In genomic region chr15:13008803-13009202, GRCm38 (mm10) we compare ENCODE assay signal across 19 mouse cellular contexts.
DNase-seq lines count a peak whose midpoint lies in the region; ATAC-seq and TF ChIP-seq lines count a peak whose summit lies in the region.
"Had no signal": no experiment of that assay in that cellular context is flagged by ENCODE, and none has a peak within 500 bp of the region (broad histone marks: within the 10 kb centered on the region; RNA-seq: fewer than 3 reads in every experiment).

No protein-coding gene starts in this region.

- no peaks in the 10 kb centered on the region for H3K9me3 ChIP-seq in forebrain, embryonic 14.5 days (replicated peaks; ENCODE audit: control insufficient read depth, low read length)
- no peaks in the 10 kb centered on the region for H3K9me3 ChIP-seq in forebrain, embryonic 15.5 days
- no peaks in the 10 kb centered on the region for H3K9me3 ChIP-seq in midbrain, embryonic 11.5 days (ENCODE audit: control insufficient read depth, low read length)
- H3K9me3 ChIP-seq in midbrain, embryonic 14.5 days (ENCODE audit: control insufficient read depth, low read length): no peaks in the 10 kb centered on the region
- H3K9me3 ChIP-seq in neural tube, embryonic 13.5 days: no peaks in the 10 kb centered on the region
- H3K9me3 ChIP-seq: embryonic facial prominence, embryonic 10.5 days; embryonic facial prominence, embryonic 12.5 days had no signal

- 22% methylated on average over 4 of the region's 4 CpGs for WGBS in forebrain, embryonic 14.5 days
- 22% methylated on average over 4 of the region's 4 CpGs for WGBS in forebrain, embryonic 15.5 days
- 65% methylated on average over 4 of the region's 4 CpGs for WGBS in midbrain, embryonic 11.5 days
- 56% methylated on average over 4 of the region's 4 CpGs for WGBS in midbrain, embryonic 14.5 days
- WGBS in neural tube, embryonic 13.5 days: 49% methylated on average over 4 of the region's 4 CpGs

- no peak overlapping the region for H3K4me3 ChIP-seq in forebrain, embryonic 14.5 days (ENCODE audit: low read depth, low read length)
- H3K4me3 ChIP-seq in forebrain, embryonic 15.5 days: no peak overlapping the region
- no peak overlapping the region for H3K4me3 ChIP-seq in midbrain, embryonic 11.5 days (ENCODE audit: low read depth, low read length)
- H3K4me3 ChIP-seq in midbrain, embryonic 14.5 days (replicated peaks; ENCODE audit: low read depth, low read length): no peak overlapping the region
- H3K4me3 ChIP-seq in neural tube, embryonic 13.5 days: no peak overlapping the region
- H3K4me3 ChIP-seq: embryonic facial prominence, embryonic 10.5 days; embryonic facial prominence, embryonic 12.5 days had no signal

- no peaks in the 10 kb centered on the region for H3K27me3 ChIP-seq in forebrain, embryonic 14.5 days (replicated peaks; ENCODE audit: control insufficient read depth, insufficient read depth, low read length)
- no peaks in the 10 kb centered on the region for H3K27me3 ChIP-seq in forebrain, embryonic 15.5 days
- H3K27me3 ChIP-seq in midbrain, embryonic 11.5 days (ENCODE audit: control insufficient read depth, insufficient read depth, low read length): no peaks in the 10 kb centered on the region
- no peaks in the 10 kb centered on the region for H3K27me3 ChIP-seq in midbrain, embryonic 14.5 days (ENCODE audit: control insufficient read depth, insufficient read depth, low read length)
- no peaks in the 10 kb centered on the region for H3K27me3 ChIP-seq in neural tube, embryonic 13.5 days
- H3K27me3 ChIP-seq: embryonic facial prominence, embryonic 12.5 days had no signal

- no peak overlapping the region for H3K27ac ChIP-seq in forebrain, embryonic 14.5 days (ENCODE audit: low read depth, low read length)
- H3K27ac ChIP-seq in forebrain, embryonic 15.5 days (replicated peaks): no peak overlapping the region
- H3K27ac ChIP-seq in midbrain, embryonic 11.5 days (ENCODE audit: low read depth, low read length): no peak overlapping the region
- no peak overlapping the region for H3K27ac ChIP-seq in midbrain, embryonic 14.5 days (replicated peaks; ENCODE audit: low read depth, low read length)
- H3K27ac ChIP-seq in neural tube, embryonic 13.5 days (replicated peaks): no peak overlapping the region
- H3K27ac ChIP-seq: embryonic facial prominence, embryonic 10.5 days; embryonic facial prominence, embryonic 12.5 days had no signal

- TF ChIP-seq POLR2A in brain, embryonic 14.5 days (IDR thresholded peaks at IDR 0.05; ENCODE audit: borderline replicate concordance, extremely low read depth, insufficient read depth, insufficient read length, poor library complexity, severe bottlenecking): no peak

- H3K36me3 ChIP-seq in forebrain, embryonic 14.5 days (ENCODE audit: control insufficient read depth, insufficient read depth, low read length): no peaks in the 10 kb centered on the region
- no peaks in the 10 kb centered on the region for H3K36me3 ChIP-seq in forebrain, embryonic 15.5 days
- H3K36me3 ChIP-seq in midbrain, embryonic 11.5 days (ENCODE audit: control insufficient read depth, insufficient read depth, low read length): no peaks in the 10 kb centered on the region
- no peaks in the 10 kb centered on the region for H3K36me3 ChIP-seq in midbrain, embryonic 14.5 days (ENCODE audit: control insufficient read depth, insufficient read depth, low read length)
- no peaks in the 10 kb centered on the region for H3K36me3 ChIP-seq in neural tube, embryonic 13.5 days
- H3K36me3 ChIP-seq: embryonic facial prominence, embryonic 10.5 days; embryonic facial prominence, embryonic 12.5 days had no signal

- no peak overlapping the region for H3K4me2 ChIP-seq in forebrain, embryonic 14.5 days (ENCODE audit: low read length)
- H3K4me2 ChIP-seq in forebrain, embryonic 15.5 days (replicated peaks): no peak overlapping the region
- no peak overlapping the region for H3K4me2 ChIP-seq in midbrain, embryonic 11.5 days
- no peak overlapping the region for H3K4me2 ChIP-seq in midbrain, embryonic 14.5 days (ENCODE audit: low read length)
- no peak overlapping the region for H3K4me2 ChIP-seq in neural tube, embryonic 13.5 days
- H3K4me2 ChIP-seq: embryonic facial prominence, embryonic 12.5 days had no signal

- no peak for TF ChIP-seq CTCF in brain, embryonic 14.5 days (IDR thresholded peaks at IDR 0.05; ENCODE audit: borderline replicate concordance, extremely low read depth, insufficient read depth, insufficient read length)

- DNase-seq in forebrain, embryonic 14.5 days (ENCODE audit: low spot score): no peak
- DNase-seq in midbrain, embryonic 11.5 days (ENCODE audit: low spot score, missing footprints): no peak
- DNase-seq in midbrain, embryonic 14.5 days: no peak
- no peak for DNase-seq in neural tube, embryonic 10.5 days (ENCODE audit: extremely low spot score, low spot score)
- peak; percentile 23 for DNase-seq in brain, embryonic 14.5 days (ENCODE audit: low read depth)
- DNase-seq: adrenal gland, adult 2 months; adrenal gland, postnatal 10 days; adrenal gland, postnatal 25 days; cerebellum, adult 11-12 months; cerebellum, adult 2 months; cerebellum, adult 9-10 months; cerebellum, postnatal 10 days; cerebellum, postnatal 25 days had no signal

- no peak overlapping the region for H3K9ac ChIP-seq in forebrain, embryonic 14.5 days (ENCODE audit: low read length)
- no peak overlapping the region for H3K9ac ChIP-seq in forebrain, embryonic 15.5 days (replicated peaks)
- H3K9ac ChIP-seq in midbrain, embryonic 11.5 days (ENCODE audit: low read length): no peak overlapping the region
- no peak overlapping the region for H3K9ac ChIP-seq in midbrain, embryonic 14.5 days (replicated peaks; ENCODE audit: low read length)
- no peak overlapping the region for H3K9ac ChIP-seq in neural tube, embryonic 13.5 days
- H3K9ac ChIP-seq: embryonic facial prominence, embryonic 12.5 days had no signal

- no peaks in the 10 kb centered on the region for H3K4me1 ChIP-seq in forebrain, embryonic 14.5 days (ENCODE audit: control insufficient read depth, insufficient read depth, low read length)
- H3K4me1 ChIP-seq in forebrain, embryonic 15.5 days: no peaks in the 10 kb centered on the region
- no peaks in the 10 kb centered on the region for H3K4me1 ChIP-seq in midbrain, embryonic 11.5 days (ENCODE audit: control insufficient read depth, insufficient read depth, low read length)
- H3K4me1 ChIP-seq in midbrain, embryonic 14.5 days (ENCODE audit: control insufficient read depth, insufficient read depth, low read length): no peaks in the 10 kb centered on the region
- no peaks in the 10 kb centered on the region for H3K4me1 ChIP-seq in neural tube, embryonic 13.5 days (replicated peaks)
- H3K4me1 ChIP-seq: embryonic facial prominence, embryonic 10.5 days; embryonic facial prominence, embryonic 12.5 days had no signal

- 0 out of 2 replicates have a peak, but pooled peaks have one; percentile 20 for ATAC-seq in forebrain, embryonic 14.5 days
- ATAC-seq in forebrain, embryonic 15.5 days (replicated peaks): no peak
- peak; percentile 52; the same call in 1 of the 2 replicates for ATAC-seq in midbrain, embryonic 11.5 days (ENCODE audit: low FRiP score)
- no peak for ATAC-seq in midbrain, embryonic 14.5 days (ENCODE audit: low FRiP score, low TSS enrichment)
- ATAC-seq in neural tube, embryonic 13.5 days (ENCODE audit: low read depth): peak; percentile 50; the same call in 1 of the 2 replicates
- ATAC-seq in megakaryocyte progenitor cell, adult 5-6 weeks (replicated peaks; ENCODE audit: poor library complexity): no peak
- ATAC-seq: forebrain, embryonic 16.5 days had no signal

Comparison
In these comparisons a context has a peak if more than half of its experiments do, and no peak if none do; other contexts are left out.
1. ATAC-seq: peak in forebrain, embryonic 14.5 days (single experiment), midbrain, embryonic 11.5 days (single experiment) and neural tube, embryonic 13.5 days (single experiment); none in forebrain, embryonic 15.5 days (single experiment), midbrain, embryonic 14.5 days (single experiment) and megakaryocyte progenitor cell, adult 5-6 weeks (single experiment).